Mouse (Mus musculus) limb, embryonic 15.5 days (tissue): ENCODE data around the gene Cdh23. TPM values are rescaled to one million over a fixed set of nuclear protein-coding genes. Genes with fewer than 3 reads are reported as not detected.

ENCODE experiments used
- ATAC-seq: fragments of 200-750 bp; cut with Nextera tagmentation; 2 replicates; pipeline ENCODE4 v1.8.0; 2017; ENCODE audit warnings: low read depth, moderate TSS enrichment; ENCODE audit not compliant: insufficient number of reproducible peaks, low FRiP score, low TSS enrichment
- H3K27ac ChIP-seq: fragments of 300-500 bp; sonication (generic); 2 replicates; pipeline ENCODE4 v1.5.1; 2015; ENCODE audit warnings: moderate library complexity, mild to moderate bottlenecking, inconsistent platforms
- H3K27me3 ChIP-seq: fragments of 300-500 bp; sonication (generic); 2 replicates; pipeline ENCODE4 v1.6.1; 2015; ENCODE audit warnings: inconsistent platforms
- H3K36me3 ChIP-seq: fragments of 300-500 bp; sonication (generic); 2 replicates; pipeline ENCODE4 v1.6.1; 2015; ENCODE audit warnings: inconsistent platforms
- H3K4me1 ChIP-seq: fragments of 300-500 bp; sonication (generic); 2 replicates; pipeline ENCODE4 v1.6.1; 2015; ENCODE audit warnings: inconsistent platforms
- H3K4me2 ChIP-seq: fragments of 300-500 bp; sonication (generic); 2 replicates; pipeline ENCODE4 v1.6.1; 2015; ENCODE audit warnings: mild to moderate bottlenecking, inconsistent platforms
- H3K4me3 ChIP-seq: fragments of 300-500 bp; sonication (generic); 2 replicates; pipeline ENCODE4 v1.5.1; 2015; ENCODE audit warnings: mild to moderate bottlenecking, inconsistent platforms
- H3K9ac ChIP-seq: fragments of 300-500 bp; sonication (generic); 2 replicates; pipeline ENCODE4 v1.6.1; 2015; ENCODE audit warnings: inconsistent platforms
- H3K9me3 ChIP-seq: fragments of 300-500 bp; sonication (generic); 2 replicates; pipeline ENCODE4 v1.6.1; 2016; ENCODE audit warnings: inconsistent platforms
- WGBS: fragments of 180-500 bp; shearing (Covaris S2); methylation state at CpG from one replicate; pipeline ENCODE4 v1.1.7; 2015; 5-methylcytosine and 5-hydroxymethylcytosine counted together
- polyA plus RNA-seq: library from polyadenylated mRNA; unstranded; fragments of >200 nt; fragmentation: Nextera tagmentation; extraction: Ambion mirVana; gene quantifications from 2 replicates; pipeline ENCODE4 v1.2.1, GENCODE M21; 2015

The Cdh23 gene
- polyA plus RNA-seq, 1 experiment from 2014 or later, result 1.6 TPM

DNA sequence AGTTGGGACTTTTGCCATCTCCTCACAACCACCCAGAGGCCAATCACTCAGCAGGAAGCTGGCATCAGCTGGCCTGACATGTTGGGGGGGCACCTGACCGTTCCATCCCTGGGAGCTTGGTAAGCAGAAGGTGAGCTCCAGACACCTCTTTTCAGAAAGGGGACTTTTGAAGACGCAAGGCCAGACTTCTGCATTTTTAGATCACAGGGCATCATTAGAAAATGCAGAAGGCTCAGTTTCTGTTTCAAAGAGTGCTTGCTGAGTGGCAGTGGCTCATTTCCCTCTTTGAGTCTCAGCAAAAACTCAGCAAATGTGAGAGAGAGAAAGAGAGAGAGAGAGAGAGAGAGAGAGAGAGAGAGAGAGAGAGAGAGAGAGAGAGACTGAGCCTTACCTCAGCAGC, 8.8 kb upstream of the Cdh23 start:
- ATAC-seq, result no peak
- H3K27ac ChIP-seq, result no peak overlapping the region
- H3K4me3 ChIP-seq, result no peak overlapping the region
- no peaks in the 10 kb centered on the region for H3K4me1 ChIP-seq
- H3K36me3 ChIP-seq, result no peaks in the 10 kb centered on the region
- WGBS, result 65% methylated on average over 2 of the region's 2 CpGs
- no peaks in the 10 kb centered on the region for H3K27me3 ChIP-seq
- no peaks in the 10 kb centered on the region for H3K9me3 ChIP-seq
- no peak overlapping the region for H3K4me2 ChIP-seq
- H3K9ac ChIP-seq, result no peak overlapping the region

DNA sequence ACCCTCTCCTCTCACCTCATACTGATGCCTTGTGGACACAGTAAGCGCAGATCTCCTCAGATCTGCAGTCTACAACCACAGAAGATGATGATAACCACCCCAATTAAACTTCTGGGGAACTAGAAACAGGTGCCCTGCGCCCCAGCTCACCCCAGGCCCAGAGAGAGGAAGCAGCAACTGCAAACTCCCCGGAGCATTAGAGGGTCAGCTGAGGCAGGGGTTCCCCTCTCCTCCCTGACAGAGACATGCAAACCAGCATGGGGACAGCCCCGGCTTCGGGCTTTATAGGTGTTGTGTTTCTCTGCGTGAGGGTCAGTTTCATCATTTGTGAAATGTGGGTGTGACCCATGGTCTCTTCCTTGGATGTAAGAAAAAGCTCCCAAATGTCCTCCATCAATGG, 1.5 kb upstream of the Cdh23 start:
- ATAC-seq, result no peak
- no peaks in the 10 kb centered on the region for H3K9me3 ChIP-seq
- 76% methylated on average over 6 of the region's 6 CpGs for WGBS
- H3K27me3 ChIP-seq, result peaks cover 20% of the 10 kb centered on the region
- no peak overlapping the region for H3K9ac ChIP-seq
- H3K27ac ChIP-seq, result no peak overlapping the region
- no peaks in the 10 kb centered on the region for H3K36me3 ChIP-seq
- H3K4me1 ChIP-seq, result no peaks in the 10 kb centered on the region
- H3K4me3 ChIP-seq, result no peak overlapping the region
- H3K4me2 ChIP-seq, result no peak overlapping the region

DNA sequence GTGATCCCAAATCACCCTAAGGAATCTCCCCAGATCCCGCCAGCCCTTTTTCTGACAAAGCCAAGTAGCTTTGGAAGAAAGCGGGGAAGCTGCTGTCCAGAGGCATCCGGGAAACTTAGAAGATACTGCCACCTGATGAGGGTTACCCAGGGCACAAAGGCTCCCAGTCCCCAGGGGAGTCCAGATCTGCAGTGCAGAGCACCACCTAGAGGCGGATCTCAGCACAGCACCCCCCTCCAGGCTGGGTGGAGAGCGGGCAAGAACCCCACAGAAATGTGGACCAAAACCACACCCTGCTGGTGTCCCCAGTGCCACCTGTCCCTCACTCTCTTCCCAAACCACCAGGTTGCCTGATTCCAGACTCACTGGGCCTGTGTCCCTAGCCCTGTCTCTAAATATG, 685 bp upstream of the Cdh23 start:
- H3K9me3 ChIP-seq, result no peaks in the 10 kb centered on the region
- WGBS, result 16% methylated on average over 5 of the region's 5 CpGs
- no peak overlapping the region for H3K4me3 ChIP-seq
- H3K4me2 ChIP-seq, result no peak overlapping the region
- H3K9ac ChIP-seq, result no peak overlapping the region
- no peaks in the 10 kb centered on the region for H3K36me3 ChIP-seq
- no peak for ATAC-seq
- H3K4me1 ChIP-seq, result peaks cover 3% of the 10 kb centered on the region; the same call in 1 of the 2 replicates
- peaks cover 20% of the 10 kb centered on the region for H3K27me3 ChIP-seq
- no peak overlapping the region for H3K27ac ChIP-seq

DNA sequence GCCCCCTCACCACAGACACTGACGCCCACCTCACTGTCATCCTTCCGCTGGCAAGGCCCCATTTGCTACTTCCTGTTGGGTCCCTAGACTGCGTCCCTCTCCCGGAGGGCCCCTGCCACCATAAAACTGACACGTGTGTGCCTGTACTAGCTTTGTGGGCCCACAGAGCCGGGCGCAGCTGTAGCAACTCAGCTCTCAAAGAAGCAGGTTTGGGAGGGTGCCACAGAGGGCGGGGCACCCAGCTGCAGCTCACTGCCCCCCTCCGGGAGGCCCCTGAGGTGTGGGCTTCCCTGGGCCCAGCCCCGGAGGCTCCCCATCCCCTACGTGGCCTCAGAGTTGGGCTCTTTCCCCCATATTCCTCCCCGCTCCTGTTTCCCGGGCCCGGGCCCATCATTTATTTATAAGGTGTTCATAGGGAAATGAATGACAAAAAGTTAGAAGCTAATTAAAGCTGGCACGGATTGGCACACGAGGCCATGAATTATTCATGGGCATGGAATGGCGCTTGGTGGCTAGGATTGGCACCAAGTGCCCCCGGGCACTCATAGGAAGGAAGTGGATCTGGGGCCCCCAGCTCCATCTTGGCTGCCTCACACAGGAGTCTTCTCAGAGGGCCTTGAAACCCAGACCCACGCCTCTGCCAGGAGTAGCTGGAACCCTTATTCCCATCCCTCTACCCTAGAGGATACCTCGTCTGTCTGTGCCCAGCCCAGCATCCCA, 4.5 kb downstream of the Cdh23 start:
- H3K36me3 ChIP-seq, result no peaks in the 10 kb centered on the region
- peaks cover 36% of the 10 kb centered on the region for H3K27me3 ChIP-seq
- H3K9me3 ChIP-seq, result no peaks in the 10 kb centered on the region
- WGBS, result 52% methylated on average over 20 of the region's 20 CpGs
- H3K4me2 ChIP-seq, result no peak overlapping the region
- no peak overlapping the region for H3K4me3 ChIP-seq
- no peak for ATAC-seq
- H3K27ac ChIP-seq, result no peak overlapping the region
- H3K9ac ChIP-seq, result no peak overlapping the region
- H3K4me1 ChIP-seq, result peaks cover 19% of the 10 kb centered on the region

DNA sequence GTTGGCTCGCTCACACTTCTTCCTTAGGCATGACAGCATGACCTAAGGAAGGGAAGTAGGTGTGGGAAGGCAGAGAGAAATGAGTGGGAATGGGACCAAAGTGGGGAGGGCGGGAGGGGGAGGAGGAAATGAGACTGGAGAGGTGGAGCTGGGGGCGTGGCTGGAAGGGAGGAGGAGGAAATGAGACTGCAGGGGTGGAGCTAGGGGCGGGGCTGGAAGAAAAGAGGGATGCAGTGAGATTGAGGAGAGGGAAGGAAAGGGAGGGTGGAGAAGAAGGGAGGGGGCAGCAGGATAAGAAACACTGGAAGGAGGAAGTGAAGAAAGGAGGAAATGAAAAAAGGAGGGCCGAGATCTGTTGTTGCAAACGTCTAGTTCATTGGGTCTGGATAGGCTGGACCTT, 5.3 kb downstream of the Cdh23 start:
- H3K9ac ChIP-seq, result no peak overlapping the region
- WGBS, result 55% methylated on average over 6 of the region's 6 CpGs
- H3K4me3 ChIP-seq, result no peak overlapping the region
- no peaks in the 10 kb centered on the region for H3K9me3 ChIP-seq
- H3K27me3 ChIP-seq, result peaks cover 44% of the 10 kb centered on the region
- H3K27ac ChIP-seq, result no peak overlapping the region
- no peak overlapping the region for H3K4me2 ChIP-seq
- peaks cover 28% of the 10 kb centered on the region for H3K4me1 ChIP-seq
- H3K36me3 ChIP-seq, result no peaks in the 10 kb centered on the region
- no peak for ATAC-seq

DNA sequence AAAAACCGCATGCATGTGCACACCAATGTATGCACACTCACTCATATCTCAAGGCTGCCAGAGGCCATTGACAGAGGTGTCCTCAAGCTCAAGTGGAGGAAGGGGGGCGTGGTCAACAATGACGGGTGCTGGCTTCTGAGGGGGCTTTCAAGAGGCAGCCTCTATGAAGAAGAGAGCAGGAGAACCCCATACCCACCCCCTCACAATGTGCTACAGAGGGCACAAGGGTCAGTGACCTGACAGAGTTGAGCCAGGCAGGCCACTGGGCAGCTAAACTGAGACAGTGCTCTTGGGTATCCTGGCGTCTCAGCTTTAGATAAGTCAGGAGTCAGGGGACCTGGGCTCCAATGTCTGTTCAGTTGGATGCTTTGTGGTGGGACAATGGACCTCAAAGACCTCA, 6.9 kb downstream of the Cdh23 start:
- Histone ChIP-seq H3K27me3 (peaks cover 60% of the 10 kb centered on the region), H3K9me3 (no peaks in the 10 kb centered on the region), H3K9ac (no peak overlapping the region), H3K4me3 (no peak overlapping the region), H3K36me3 (no peaks in the 10 kb centered on the region), H3K4me2 (no peak overlapping the region), H3K4me1 (peaks cover 34% of the 10 kb centered on the region), H3K27ac (no peak overlapping the region)
- WGBS, result 77% methylated on average over 4 of the region's 4 CpGs
- no peak for ATAC-seq

DNA sequence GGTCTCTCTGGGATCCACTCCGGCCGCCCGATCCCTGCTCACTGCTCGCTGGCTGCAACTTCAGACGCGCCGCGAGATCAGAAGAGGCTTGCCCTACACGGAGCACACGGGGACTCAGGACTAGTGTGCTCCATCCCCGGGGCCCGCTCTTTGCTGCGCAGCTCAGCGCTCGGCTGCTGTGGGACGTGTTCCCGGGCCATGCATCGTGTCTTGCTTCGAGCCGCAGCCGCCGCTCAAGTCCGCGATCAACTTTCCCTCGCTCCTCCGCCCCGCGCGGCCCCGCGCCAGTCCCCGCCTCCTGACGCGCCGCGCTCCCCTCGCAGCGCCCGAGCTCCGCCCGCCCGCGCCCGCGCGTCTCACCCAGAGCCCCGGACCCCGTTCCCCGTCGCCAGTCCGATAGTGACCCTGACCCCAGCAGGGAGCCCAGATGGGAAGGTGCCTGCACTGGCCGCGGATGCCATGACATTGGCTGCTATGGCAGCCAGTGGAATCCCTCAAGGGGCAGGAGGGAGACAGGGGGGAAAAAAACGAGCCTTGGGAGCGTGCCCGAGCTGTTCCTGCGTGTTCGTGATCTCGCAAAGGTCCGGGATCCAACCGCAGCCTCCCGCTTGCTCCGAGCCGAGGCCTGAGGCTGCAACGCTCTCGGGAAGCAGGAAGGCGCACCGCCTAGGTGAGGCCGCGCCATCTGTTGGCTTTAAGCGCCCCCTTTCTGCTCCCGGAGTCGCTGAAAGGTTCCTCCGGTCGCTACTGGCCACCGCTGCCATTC, 9.1 kb downstream of the Cdh23 start:
- Histone ChIP-seq H3K9me3 (no peaks in the 10 kb centered on the region), H3K27ac (no peak overlapping the region), H3K27me3 (peaks cover 72% of the 10 kb centered on the region), H3K9ac (peak overlapping the region; percentile 46), H3K4me1 (peaks cover 33% of the 10 kb centered on the region), H3K36me3 (no peaks in the 10 kb centered on the region), H3K4me3 (peak overlapping the region; percentile 62), H3K4me2 (peak overlapping the region; percentile 99)
- under 1% methylated on average over 76 of the region's 76 CpGs for WGBS
- ATAC-seq, result peak; percentile 46; the same call in 1 of the 2 replicates

DNA sequence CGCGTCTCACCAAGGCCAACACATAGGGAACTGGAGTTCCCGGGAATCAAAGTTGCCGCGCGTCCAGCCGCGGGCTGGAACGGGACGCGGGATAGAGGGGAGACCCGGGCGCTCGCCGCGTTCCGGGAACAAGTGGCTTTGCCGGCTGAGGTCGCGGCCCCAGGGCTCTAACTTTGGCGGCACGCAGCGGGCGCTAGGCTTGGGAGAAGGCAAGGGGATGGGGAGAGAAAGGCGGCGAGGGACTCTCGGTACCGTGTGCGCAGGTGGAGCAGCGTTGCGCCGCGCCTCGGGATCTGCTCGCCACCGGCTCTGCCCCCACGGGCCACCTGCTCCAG, 9.7 kb downstream of the Cdh23 start:
- H3K9me3 ChIP-seq, result no peaks in the 10 kb centered on the region
- H3K27ac ChIP-seq, result no peak overlapping the region
- peak overlapping the region; percentile 62 for H3K4me3 ChIP-seq
- under 1% methylated on average over 37 of the region's 37 CpGs for WGBS
- H3K4me1 ChIP-seq, result peaks cover 27% of the 10 kb centered on the region
- H3K4me2 ChIP-seq, result peak overlapping the region; percentile 99
- H3K27me3 ChIP-seq, result peaks cover 72% of the 10 kb centered on the region
- ATAC-seq, result no peak
- no peak overlapping the region for H3K9ac ChIP-seq
- no peaks in the 10 kb centered on the region for H3K36me3 ChIP-seq

DNA sequence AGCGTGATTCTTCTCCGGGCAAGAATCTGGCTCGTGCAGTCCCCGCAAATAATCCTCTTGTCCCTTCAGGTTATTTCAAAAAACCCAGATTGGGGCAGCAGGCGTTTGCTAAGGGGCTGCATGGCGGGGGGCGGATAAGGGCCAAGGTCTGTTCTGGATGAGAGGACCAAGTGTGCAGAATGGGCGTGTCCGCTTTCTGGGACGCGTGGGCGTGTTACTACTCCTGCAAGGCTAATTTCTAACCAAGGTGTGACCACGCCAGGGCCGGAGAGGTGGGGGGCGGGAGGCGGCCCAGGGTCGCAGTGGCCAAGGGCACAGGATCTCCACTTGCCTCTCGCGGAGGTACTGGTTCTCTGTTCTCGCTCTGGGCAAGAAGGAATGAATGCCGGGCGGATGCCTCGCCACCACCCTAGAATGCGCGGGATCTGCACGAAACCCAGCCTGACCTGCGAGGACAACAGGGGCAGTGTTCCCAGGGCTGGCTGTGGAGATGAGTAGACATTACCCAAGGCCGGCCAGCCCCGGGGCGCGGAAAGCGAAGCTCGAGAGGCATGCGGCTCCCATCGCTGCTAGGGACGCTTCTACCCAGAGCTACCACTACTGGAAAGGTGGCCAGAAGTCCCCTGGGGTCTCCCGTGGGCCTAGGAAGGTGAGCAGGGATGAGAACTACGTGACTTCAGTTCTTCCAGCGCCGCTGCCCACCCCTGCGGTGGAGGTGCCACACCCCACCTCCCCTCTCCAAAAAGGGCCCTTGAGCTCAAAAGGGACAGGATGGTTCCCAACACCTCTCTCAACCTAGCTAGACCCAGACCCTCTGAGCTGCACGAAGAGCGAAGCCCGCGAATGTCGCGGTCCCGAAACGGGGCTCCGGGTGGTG, 10.3 kb downstream of the Cdh23 start:
- Histone ChIP-seq H3K36me3 (no peaks in the 10 kb centered on the region), H3K4me2 (peak overlapping the region; percentile 99), H3K4me3 (peak overlapping the region; percentile 62), H3K9me3 (no peaks in the 10 kb centered on the region), H3K4me1 (peaks cover 22% of the 10 kb centered on the region), H3K27ac (no peak overlapping the region), H3K9ac (no peak overlapping the region), H3K27me3 (peaks cover 72% of the 10 kb centered on the region)
- 7% methylated on average over 50 of the region's 50 CpGs for WGBS
- no peak for ATAC-seq

DNA sequence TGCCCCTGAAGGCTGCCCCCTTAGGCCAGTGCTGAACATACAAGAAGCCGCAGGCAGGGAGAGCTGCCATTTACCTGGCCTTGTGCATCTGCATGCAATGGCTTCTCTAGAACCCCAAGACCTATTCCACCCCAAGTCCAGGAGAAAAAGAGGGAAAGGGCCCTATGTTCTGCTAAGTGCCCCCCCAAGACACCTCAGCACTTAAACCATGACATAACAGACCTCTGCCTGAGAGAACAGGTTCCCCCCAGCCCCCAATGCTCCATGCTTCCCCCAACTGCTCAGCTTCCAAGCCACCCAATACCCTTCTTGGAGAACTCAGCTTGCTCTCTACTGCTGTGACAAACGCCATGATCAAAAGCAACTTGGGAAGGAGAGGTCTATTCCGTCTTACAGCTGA, 17.4 kb downstream of the Cdh23 start:
- H3K9ac ChIP-seq, result no peak overlapping the region
- H3K9me3 ChIP-seq, result no peaks in the 10 kb centered on the region
- no peak overlapping the region for H3K4me2 ChIP-seq
- H3K36me3 ChIP-seq, result no peaks in the 10 kb centered on the region
- peaks cover 7% of the 10 kb centered on the region for H3K27me3 ChIP-seq
- H3K27ac ChIP-seq, result no peak overlapping the region
- ATAC-seq, result no peak
- no peaks in the 10 kb centered on the region for H3K4me1 ChIP-seq
- H3K4me3 ChIP-seq, result no peak overlapping the region
- WGBS, result 81% methylated on average over 3 of the region's 3 CpGs

DNA sequence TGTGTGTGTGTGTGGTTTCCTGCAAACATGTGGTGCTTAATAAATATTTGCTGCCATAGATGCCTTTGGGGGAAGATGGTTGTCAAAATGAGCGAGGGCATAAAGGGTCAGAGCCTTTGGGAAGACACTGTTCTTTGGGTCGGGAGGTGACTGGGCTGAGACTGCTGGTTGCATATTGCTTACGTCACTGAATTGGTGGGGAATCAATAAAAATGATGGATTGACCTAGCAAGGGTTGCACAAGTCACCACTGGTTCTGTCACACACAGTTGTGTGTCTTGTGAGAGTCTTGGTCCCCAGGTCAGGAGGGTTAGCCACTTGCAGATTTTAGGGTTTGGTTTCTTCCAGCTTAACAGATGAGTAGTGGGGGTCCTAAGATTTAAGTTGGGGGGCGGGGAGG, 19.0 kb downstream of the Cdh23 start:
- no peak overlapping the region for H3K27ac ChIP-seq
- no peak overlapping the region for H3K9ac ChIP-seq
- H3K4me1 ChIP-seq, result no peaks in the 10 kb centered on the region
- H3K9me3 ChIP-seq, result no peaks in the 10 kb centered on the region
- ATAC-seq, result no peak
- no peaks in the 10 kb centered on the region for H3K27me3 ChIP-seq
- no peak overlapping the region for H3K4me3 ChIP-seq
- H3K36me3 ChIP-seq, result no peaks in the 10 kb centered on the region
- 54% methylated on average over 4 of the region's 4 CpGs for WGBS
- H3K4me2 ChIP-seq, result no peak overlapping the region

DNA sequence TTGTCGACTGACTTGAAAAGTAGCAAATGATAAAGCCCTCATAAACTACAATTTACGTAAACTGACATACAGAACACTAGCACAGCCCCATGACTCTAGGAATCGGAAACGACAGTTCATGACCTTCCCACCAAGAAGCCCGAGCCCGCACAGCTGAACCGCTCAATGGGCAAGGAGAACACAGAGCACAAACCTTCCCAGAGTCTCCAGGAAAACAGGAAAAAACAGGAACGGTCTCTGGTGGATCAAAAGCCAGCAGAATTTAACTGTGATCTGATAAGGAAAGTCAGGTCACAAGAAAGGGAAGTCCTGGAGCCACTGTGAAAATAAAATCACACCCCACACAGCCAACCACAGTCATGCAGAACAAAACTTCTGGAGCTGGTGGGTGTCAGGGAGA, 26.1 kb downstream of the Cdh23 start:
- Histone ChIP-seq H3K4me2 (no peak overlapping the region), H3K36me3 (no peaks in the 10 kb centered on the region), H3K4me1 (no peaks in the 10 kb centered on the region), H3K9ac (no peak overlapping the region), H3K4me3 (no peak overlapping the region), H3K27me3 (no peaks in the 10 kb centered on the region), H3K9me3 (no peaks in the 10 kb centered on the region), H3K27ac (no peak overlapping the region)
- ATAC-seq, result no peak
- WGBS, result 52% methylated on average over 8 of the region's 8 CpGs
